Mouse (Mus musculus) neural tube, embryonic 14.5 days (tissue): ENCODE measurements around the gene Tomm40. TPM values are rescaled to one million over a fixed set of nuclear protein-coding genes. Genes with fewer than 3 reads are reported as not detected.

Experiments used
- ATAC-seq: fragments of 200-750 bp; cut with Nextera tagmentation; 2 replicates; pipeline ENCODE4 v1.8.0; 2017; ENCODE audit warnings: low read depth, mild to moderate bottlenecking, moderate TSS enrichment, moderate library complexity
- H3K27ac ChIP-seq: fragments of 300-500 bp; sonication (generic); 2 replicates; pipeline ENCODE4 v1.5.1; 2014; ENCODE audit warnings: low read depth, mild to moderate bottlenecking, control low read depth, low read length, moderate library complexity, mixed read lengths
- H3K27me3 ChIP-seq: fragments of 300-500 bp; sonication (generic); 2 replicates; pipeline ENCODE4 v1.6.1; 2014; ENCODE audit warnings: low read length; ENCODE audit not compliant: control insufficient read depth, insufficient read depth
- H3K36me3 ChIP-seq: fragments of 300-500 bp; sonication (generic); 2 replicates; pipeline ENCODE4 v1.6.1; 2014; ENCODE audit warnings: low read length, mixed read lengths; ENCODE audit not compliant: control insufficient read depth, insufficient read depth
- H3K4me1 ChIP-seq: fragments of 300-500 bp; sonication (generic); 2 replicates; pipeline ENCODE4 v1.6.1; 2014; ENCODE audit warnings: low read length; ENCODE audit not compliant: control insufficient read depth, insufficient read depth
- H3K4me2 ChIP-seq: fragments of 300-500 bp; sonication (generic); 2 replicates; pipeline ENCODE4 v1.6.1; 2014; ENCODE audit warnings: mild to moderate bottlenecking, low read depth, low read length, control low read depth
- H3K4me3 ChIP-seq: fragments of 300-500 bp; sonication (generic); 2 replicates; pipeline ENCODE4 v1.5.1; 2014; ENCODE audit warnings: low read depth, low read length, control low read depth, mixed read lengths
- H3K9ac ChIP-seq: fragments of 300-500 bp; sonication (generic); replicated peaks from 2 replicates; pipeline ENCODE4 v1.6.1; 2014; ENCODE audit warnings: low read depth, mild to moderate bottlenecking, control low read depth, low read length, mixed read lengths
- H3K9me3 ChIP-seq: fragments of 300-500 bp; sonication (generic); 2 replicates; pipeline ENCODE4 v1.6.1; 2016; ENCODE audit warnings: low read length; ENCODE audit not compliant: control insufficient read depth
- WGBS: fragments of 180-500 bp; shearing (Covaris S2); extraction: QIAGEN DNeasy Blood & Tissue Kit; methylation state at CpG from one replicate; pipeline ENCODE4 v1.1.7; 2014; 5-methylcytosine and 5-hydroxymethylcytosine counted together
- polyA plus RNA-seq: library from polyadenylated mRNA; unstranded; fragments of >200 nt; fragmentation: Nextera tagmentation; extraction: Ambion mirVana; gene quantifications from 2 replicates; pipeline ENCODE4 v1.2.1, GENCODE M21; 2014

Tomm40 gene
- polyA plus RNA-seq, 1 experiment from 2014 or later, result 121 TPM

DNA sequence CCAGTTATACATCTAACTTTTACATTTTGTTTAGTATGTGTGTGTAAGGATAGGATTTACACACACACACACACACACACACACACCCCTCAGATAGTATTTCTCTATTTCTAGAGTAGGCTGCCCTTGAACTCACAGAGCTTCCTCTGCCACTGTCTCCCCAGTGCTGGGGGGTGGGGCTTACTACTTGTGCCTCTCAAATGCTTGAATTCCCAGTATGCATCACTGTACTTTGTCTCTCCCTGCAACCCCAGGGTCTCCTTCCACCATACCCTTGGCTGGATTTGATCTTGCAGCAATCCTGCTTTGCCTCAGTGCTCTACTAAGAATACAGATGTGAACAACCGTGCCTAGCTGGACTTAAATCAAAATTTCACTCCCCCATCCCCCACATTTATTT lies 38.8 kb upstream of the Tomm40 start:
- ATAC-seq, result no peak
- peaks cover 3% of the 10 kb centered on the region; the same call in 1 of the 2 replicates for H3K4me1 ChIP-seq
- no peaks in the 10 kb centered on the region for H3K27me3 ChIP-seq
- 94% methylated on average over 1 of the region's 1 CpGs for WGBS
- no peak overlapping the region for H3K4me3 ChIP-seq
- no peak overlapping the region for H3K9ac ChIP-seq
- no peak overlapping the region for H3K27ac ChIP-seq
- H3K36me3 ChIP-seq, result no peaks in the 10 kb centered on the region
- no peak overlapping the region for H3K4me2 ChIP-seq
- no peaks in the 10 kb centered on the region for H3K9me3 ChIP-seq

DNA sequence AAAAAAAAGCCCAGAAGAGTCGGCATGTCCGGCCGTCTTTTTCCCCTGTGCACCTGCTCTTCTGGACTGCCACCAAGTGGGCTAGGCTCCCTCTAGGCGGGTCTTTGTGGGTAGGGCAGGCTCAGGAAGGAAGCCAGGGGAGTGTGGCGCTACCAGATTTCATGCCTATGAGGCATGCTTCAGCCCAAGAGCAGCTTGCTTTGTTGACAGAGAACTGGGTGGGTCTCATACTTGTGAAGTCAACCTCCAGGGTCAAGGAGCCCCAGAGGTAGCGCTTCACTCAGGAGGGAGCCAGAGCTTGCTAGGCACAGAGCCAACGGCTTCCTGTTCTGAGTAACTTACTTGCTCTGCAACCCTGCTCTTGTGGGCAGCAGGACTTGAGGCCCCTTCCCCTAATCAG lies 38.3 kb upstream of the Tomm40 start:
- Histone ChIP-seq H3K9ac (no peak overlapping the region), H3K36me3 (no peaks in the 10 kb centered on the region), H3K4me2 (no peak overlapping the region), H3K27me3 (no peaks in the 10 kb centered on the region), H3K9me3 (no peaks in the 10 kb centered on the region), H3K4me1 (peaks cover 3% of the 10 kb centered on the region; the same call in 1 of the 2 replicates), H3K4me3 (no peak overlapping the region), H3K27ac (no peak overlapping the region)
- ATAC-seq, result no peak
- WGBS, result 73% methylated on average over 7 of the region's 7 CpGs

DNA sequence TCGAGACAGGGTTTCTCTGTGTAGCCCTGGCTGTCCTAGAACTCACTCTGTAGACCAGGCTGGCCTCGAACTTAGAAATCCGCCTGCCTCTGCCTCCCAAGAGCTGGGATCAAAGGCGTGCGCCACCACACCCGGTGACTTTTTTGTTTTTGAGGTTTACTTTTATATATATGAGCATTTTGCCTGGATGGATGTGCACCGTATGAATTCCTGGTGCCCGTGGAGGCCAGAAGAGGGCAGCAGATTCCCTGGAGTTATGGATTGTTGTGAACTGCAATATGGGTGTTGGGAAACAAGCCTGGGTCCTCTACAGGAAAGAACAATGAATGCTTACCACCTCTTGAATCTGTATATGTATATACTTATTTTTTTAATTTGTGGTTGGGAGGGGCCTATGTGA lies 37.4 kb upstream of the Tomm40 start:
- Histone ChIP-seq H3K27me3 (no peaks in the 10 kb centered on the region), H3K4me3 (no peak overlapping the region), H3K4me1 (peaks cover 8% of the 10 kb centered on the region; the same call in 1 of the 2 replicates), H3K27ac (no peak overlapping the region), H3K36me3 (no peaks in the 10 kb centered on the region), H3K9ac (no peak overlapping the region), H3K9me3 (no peaks in the 10 kb centered on the region), H3K4me2 (no peak overlapping the region)
- WGBS, result 71% methylated on average over 8 of the region's 8 CpGs
- no peak for ATAC-seq

DNA sequence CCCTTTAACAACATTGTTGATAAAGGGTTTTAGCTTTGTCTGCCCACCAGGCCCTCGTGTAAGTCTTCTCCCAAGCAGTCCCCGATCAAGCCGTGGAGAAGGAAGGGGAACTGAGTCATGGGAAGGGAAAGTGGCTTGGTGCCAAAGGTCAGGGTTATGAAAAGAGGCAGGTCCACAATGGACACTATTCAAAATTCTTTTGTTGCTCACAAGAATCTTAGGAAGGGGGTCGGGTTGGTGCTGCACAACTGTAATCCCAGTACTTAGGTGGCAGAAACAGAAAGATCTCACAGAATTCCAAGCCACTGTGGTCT lies 35.8 kb upstream of the Tomm40 start:
- Histone ChIP-seq H3K4me2 (no peak overlapping the region), H3K27ac (no peak overlapping the region), H3K4me3 (no peak overlapping the region), H3K4me1 (peaks cover 19% of the 10 kb centered on the region), H3K9me3 (no peaks in the 10 kb centered on the region), H3K36me3 (no peaks in the 10 kb centered on the region), H3K27me3 (no peaks in the 10 kb centered on the region), H3K9ac (no peak overlapping the region)
- no peak for ATAC-seq
- WGBS, result 56% methylated on average over 4 of the region's 4 CpGs

DNA sequence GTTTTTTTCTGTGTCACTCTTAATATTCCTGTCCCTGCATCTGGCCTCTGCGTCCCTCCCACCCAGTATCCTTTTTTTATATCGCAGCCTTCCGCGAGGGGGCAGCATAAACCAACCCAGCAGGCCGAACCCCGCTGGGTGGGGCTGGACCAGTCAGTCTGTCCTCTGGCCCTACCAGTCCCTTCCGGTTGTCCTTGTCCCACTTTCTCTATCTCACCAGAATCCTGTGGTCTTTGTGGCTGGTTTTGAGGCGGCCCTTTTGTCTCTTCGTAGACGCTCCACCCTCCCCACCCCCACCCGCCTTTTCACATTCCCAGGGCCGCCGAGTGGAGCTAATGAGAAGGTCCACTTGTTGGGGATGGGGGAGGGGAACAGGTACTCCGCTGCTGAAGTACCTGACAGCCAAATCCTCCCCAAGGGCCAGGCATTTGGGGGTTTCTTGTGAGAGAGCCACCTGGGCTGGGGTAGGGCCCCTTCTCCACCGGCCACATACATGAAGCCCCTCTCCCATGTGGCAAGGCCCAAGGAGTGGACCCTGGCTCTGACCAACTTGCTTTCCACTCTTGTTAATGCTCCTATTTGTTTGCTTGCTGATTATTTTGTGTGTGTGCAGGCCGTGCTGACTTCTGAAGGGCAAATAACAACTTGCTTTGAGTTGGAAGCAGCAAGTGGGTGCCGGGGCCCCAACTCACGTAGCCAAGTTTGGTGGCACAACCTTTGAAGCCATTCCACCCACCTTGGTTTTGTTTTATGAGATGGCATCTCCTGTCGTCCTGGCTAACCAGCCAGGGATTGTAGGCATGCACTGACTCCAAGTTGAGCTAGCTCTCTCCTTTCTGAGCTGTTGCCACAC lies 35.2 kb upstream of the Tomm40 start, which contains the start of gene Nectin2:
TSS of gene Nectin2 (minus strand) at position 267 of the 853 bp plus-strand sequence.
- peak; percentile 57 for ATAC-seq
- H3K27me3 ChIP-seq, result no peaks in the 10 kb centered on the region
- H3K9ac ChIP-seq, result peak within 1 kb of the TSS; percentile 86
- no peaks in the 10 kb centered on the region for H3K36me3 ChIP-seq
- H3K4me3 ChIP-seq, result peak within 1 kb of the TSS; percentile 82
- H3K27ac ChIP-seq, result peak within 1 kb of the TSS; percentile 78
- peak within 1 kb of the TSS; percentile 68 for H3K4me2 ChIP-seq
- peaks cover 19% of the 10 kb centered on the region for H3K4me1 ChIP-seq
- 17% methylated on average over 19 of the region's 19 CpGs for WGBS
- H3K9me3 ChIP-seq, result no peaks in the 10 kb centered on the region

DNA sequence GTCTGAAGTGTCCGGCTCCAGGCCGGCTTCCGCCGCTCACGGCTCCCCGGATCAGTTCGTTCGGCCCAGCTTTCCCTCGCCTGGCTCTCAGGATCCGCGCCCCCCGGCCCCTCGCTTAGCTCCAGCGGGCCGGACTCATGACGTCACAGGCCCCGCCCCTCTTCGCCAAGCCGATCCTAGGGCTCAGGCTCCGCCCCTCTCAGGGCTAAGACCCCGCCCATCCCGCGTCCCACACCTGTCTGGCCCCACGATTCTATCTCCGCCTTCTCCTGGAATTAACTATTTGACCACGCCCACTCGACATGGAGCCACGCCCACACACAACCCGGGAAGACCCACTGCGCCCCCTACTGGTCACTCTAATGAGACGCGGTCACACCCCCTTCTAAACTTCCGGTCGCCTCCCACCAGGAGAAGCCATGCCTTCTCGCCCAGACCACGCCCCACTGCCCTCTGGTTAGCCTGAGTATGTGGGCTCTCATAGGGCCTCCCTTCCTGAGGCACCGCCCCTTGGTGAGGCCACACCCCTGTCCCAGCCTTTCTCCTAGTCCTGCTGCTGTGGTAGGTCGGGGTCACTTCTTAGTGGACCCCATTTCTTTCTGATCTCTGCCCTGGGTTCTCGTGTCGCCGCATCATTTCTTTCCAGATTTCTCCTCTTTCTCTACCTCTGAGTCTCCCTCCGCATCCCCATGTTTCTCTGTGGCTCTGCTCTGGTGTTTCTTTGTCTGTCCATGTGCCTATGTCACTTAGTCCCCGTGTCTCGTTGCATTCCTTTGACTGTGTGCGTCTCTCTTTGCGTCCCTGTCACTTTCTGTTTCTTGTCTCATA lies 34.4 kb upstream of the Tomm40 start:
- H3K9me3 ChIP-seq, result no peaks in the 10 kb centered on the region
- H3K4me3 ChIP-seq, result peak overlapping the region; percentile 82
- H3K9ac ChIP-seq, result peak overlapping the region; percentile 86
- no peaks in the 10 kb centered on the region for H3K27me3 ChIP-seq
- under 1% methylated on average over 39 of the region's 46 CpGs for WGBS
- no peaks in the 10 kb centered on the region for H3K36me3 ChIP-seq
- H3K4me2 ChIP-seq, result peak overlapping the region; percentile 68
- H3K4me1 ChIP-seq, result peaks cover 23% of the 10 kb centered on the region
- H3K27ac ChIP-seq, result peak overlapping the region; percentile 78
- peak; percentile 93 for ATAC-seq

DNA sequence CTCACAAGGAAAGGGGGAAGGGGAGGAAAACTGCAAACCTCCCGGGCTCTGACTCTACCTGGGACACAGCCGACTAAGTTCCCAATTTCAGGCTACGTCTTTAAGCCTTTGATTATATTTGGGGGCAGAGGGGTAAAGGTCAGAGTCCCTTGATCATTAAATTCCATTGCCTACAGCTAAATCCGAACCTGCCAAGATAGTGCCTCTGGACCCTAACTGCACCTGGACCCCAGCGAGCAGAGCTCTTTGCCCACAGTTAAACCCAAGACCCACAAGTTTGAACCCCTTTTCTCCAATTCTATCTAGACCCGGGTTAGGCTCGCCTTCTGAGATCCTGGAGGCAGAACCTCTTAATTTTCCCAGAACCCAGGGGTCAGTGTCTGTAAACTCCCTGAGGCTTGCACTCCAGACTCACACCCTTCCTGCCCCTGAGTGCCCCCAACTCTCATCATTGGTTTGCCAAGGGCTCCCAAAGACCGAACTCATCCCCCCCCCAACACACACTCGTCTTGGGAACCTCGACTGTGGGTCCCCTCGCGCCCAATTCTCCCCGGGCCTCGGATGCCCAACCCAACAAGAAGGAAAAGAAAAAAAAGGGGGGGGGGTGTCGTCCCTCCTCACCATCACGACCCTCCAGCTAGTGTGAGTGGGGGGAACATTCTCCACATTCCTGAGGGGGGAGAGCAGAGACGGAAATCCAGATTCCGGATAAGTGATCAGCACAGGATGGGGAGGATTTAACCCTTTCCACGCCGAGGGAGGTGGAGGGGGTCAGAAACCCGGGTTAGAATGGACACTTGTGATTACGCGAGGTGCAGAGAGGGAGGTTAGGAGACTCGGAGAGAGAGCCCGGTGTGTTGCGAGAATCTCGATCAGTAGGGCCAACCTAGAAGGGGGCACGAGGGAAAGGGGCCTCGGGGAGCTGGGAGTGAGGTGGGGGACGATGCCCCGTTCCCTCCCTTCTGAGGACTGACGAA lies 33.3 kb upstream of the Tomm40 start:
- H3K27ac ChIP-seq, result peak overlapping the region; percentile 78
- H3K4me3 ChIP-seq, result peak overlapping the region; percentile 82
- 0 out of 2 replicates have a peak, but pooled peaks cover 3% of the 10 kb centered on the region for H3K36me3 ChIP-seq
- no peaks in the 10 kb centered on the region for H3K27me3 ChIP-seq
- ATAC-seq, result peak; percentile 35
- peak overlapping the region; percentile 86 for H3K9ac ChIP-seq
- 1% methylated on average over 29 of the region's 32 CpGs for WGBS
- H3K4me2 ChIP-seq, result peak overlapping the region; percentile 68
- H3K4me1 ChIP-seq, result peaks cover 23% of the 10 kb centered on the region
- H3K9me3 ChIP-seq, result no peaks in the 10 kb centered on the region

DNA sequence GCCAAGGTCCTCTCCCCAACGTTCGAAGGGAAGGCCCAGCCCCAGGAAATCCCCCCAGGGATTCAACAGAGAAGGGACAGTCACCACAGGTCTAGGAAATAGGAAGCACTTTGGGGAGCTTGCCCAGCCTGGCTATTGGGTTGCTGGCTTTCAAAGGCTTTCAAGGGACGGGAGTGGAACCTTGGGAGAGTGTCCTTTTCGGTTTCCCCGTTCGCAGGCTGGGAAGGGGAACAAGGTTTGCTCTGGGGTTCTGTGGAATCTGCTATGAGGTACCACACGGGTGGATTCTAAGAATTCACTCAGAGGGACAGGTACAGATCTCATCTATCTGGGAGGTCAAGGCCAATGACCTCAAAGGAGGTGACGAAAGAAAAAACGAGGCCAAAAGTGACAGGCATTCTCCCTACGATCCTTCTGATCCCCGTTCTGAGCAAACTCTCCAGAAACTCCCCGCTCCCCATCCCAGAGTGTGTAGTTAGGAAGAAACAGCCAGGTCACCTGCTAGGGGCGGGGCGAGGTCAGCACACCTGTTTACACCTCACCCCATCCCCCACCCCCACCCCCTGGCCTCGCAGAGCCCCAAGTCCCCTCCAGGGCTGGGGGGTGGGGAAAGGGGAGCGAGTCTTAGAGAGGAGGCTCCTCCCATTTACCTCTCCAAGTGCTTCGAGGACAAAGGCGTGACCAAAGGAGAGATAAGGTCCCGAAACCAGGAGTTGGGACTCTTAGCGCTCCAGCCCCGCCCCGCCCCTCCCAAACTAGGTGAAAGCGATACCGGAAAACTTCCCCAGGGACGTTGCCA lies 32.4 kb upstream of the Tomm40 start:
- WGBS, result 5% methylated on average over 25 of the region's 25 CpGs
- peak overlapping the region; percentile 82 for H3K4me3 ChIP-seq
- 0 out of 2 replicates have a peak, but pooled peaks cover 8% of the 10 kb centered on the region for H3K36me3 ChIP-seq
- no peaks in the 10 kb centered on the region for H3K9me3 ChIP-seq
- H3K27me3 ChIP-seq, result no peaks in the 10 kb centered on the region
- H3K4me1 ChIP-seq, result peaks cover 23% of the 10 kb centered on the region
- peak overlapping the region; percentile 68 for H3K4me2 ChIP-seq
- H3K9ac ChIP-seq, result no peak overlapping the region
- ATAC-seq, result no peak
- no peak overlapping the region for H3K27ac ChIP-seq
